Mouse (Mus musculus) splenic B cell, adult 2 months (primary cell): Measurements from ENCODE around the gene Mrpl40.
"Not testable (repeated sequence)": the region's sequence is repeated elsewhere in the genome, so short reads cannot be mapped to it uniquely, and the experiment has no call there.

Experiments
- DNase-seq: peaks from one replicate; pipeline ENCODE4 v3.0.0-alpha.2; 2011; ENCODE audit warnings: low read depth, low spot score
- H3K27me3 ChIP-seq: 2 replicates; pipeline ENCODE4 v1.6.1; 2012; ENCODE audit warnings: mild to moderate bottlenecking, low read length, moderate library complexity, mixed read lengths; ENCODE audit not compliant: control insufficient read depth, poor library complexity, insufficient read depth, severe bottlenecking
- H3K36me3 ChIP-seq: 2 replicates; pipeline ENCODE4 v1.6.1; 2012; ENCODE audit warnings: mild to moderate bottlenecking, low read length, moderate library complexity, mixed read lengths; ENCODE audit not compliant: control insufficient read depth, poor library complexity, insufficient read depth, severe bottlenecking

Gene Mrpl40

DNA sequence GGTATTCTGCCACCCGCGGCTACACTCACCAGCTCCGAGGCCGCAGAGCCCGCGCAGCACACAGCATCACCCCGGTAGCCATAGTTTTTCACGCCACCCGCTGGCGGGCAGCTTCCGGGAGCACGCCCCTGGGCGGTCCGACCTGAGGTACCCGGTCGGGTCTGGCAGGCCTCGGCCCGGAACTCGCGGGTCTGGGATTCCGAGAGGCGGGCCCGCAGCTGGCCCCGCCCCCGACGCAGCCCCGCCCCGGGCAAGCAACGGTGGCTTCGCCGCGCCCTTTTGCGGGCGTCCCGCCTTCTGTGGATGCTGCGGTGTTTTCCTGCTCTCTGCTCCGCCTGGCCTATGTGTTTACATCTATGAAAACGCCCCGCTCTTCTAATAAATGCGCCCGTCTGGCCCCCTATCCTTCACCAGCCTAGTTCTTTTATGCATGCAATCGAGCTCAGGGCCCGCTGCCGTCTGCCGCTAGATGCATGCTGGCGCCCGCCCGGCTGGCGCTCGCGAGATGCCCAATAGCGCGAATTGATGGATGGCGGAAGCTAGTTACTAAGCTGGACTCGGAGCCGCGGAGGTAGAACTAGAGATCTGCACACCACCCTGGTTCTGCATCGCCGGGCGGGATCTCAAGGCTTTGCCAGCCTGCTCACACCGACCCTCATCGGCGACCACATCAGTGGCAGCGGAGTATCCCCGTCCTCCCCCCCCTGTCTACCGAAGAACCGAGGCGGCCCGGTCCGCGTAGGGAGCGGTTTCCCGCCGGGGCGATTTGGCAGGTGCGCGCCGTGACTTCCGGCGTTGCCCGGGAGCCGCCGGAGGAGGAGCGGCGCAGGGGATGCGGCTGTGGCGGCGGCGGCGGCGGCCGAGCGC, at the start of gene Mrpl40, which contains the start of gene Hira:
Gene Mrpl40 (minus strand): TSS at position 421 of the 867 bp plus-strand sequence.
Gene Hira (plus strand): TSS at position 596 of the 867 bp plus-strand sequence.
- no peaks in the 10 kb centered on the region for H3K27me3 ChIP-seq
- H3K36me3 ChIP-seq: peaks cover 15% of the 10 kb centered on the region
- DNase-seq: peak; percentile 94

DNA sequence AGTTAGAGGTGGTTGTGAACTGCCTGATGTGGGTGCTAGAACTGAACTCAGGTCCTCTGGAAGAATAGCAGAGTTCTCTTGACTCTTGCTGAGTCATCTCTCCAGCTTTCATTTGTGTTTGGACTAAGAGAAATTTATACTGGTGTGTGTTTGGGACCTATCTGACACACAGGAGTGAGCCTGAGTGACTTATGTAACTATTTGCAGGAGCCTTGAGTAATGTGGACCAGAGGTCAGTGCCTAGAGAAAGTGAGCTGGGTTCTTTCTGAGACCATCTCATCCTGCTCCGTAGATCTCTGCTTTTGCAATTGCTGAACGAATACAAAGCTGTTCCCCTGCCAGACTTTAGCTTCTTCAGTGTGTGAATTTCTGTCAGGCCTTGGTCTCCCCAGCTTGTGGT, 45.1 kb upstream of the Mrpl40 start:
- H3K27me3 ChIP-seq: no peaks in the 10 kb centered on the region
- peaks cover 25% of the 10 kb centered on the region for H3K36me3 ChIP-seq
- DNase-seq: no peak

DNA sequence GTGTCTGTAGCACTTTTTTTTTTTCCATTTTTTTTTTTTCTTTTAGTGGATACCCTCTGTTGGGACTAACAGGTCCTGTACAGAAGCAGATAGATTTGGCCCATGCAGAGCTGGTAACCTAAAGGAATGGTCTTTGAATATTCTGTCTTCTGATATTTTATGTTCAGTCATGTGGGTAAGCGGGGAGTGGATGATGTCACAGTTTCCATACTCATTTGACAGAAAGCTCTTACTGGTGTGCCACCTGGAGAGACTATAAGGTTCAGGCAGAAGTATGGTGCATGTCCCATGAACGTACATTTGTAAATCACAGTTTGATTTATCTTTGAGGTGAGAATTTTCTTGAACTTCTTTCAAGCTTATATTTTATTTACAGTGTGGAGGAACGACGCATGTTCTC, 39.4 kb upstream of the Mrpl40 start:
- Histone ChIP-seq H3K27me3 (no peaks in the 10 kb centered on the region), H3K36me3 (peaks cover 11% of the 10 kb centered on the region; the same call in 1 of the 2 replicates)
- DNase-seq: no peak

DNA sequence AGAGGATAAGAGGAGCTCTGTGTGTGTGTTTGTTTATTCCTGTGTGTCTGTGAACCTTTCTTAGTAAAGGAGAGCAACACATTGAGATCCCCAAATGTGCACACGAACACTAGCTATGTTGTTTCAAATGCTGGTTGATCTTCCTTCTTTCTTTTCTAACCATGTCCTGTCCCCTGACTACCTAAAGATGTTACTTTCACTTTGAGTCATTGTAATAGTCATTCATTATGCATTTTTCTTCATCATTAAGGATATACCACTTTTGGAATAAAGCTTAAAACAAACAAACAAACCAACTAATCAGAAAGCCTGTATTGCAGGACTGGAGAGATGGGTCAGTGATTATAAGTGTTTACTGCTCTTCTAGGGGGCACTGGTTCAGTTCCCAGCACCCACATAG, 29.0 kb upstream of the Mrpl40 start:
- Histone ChIP-seq H3K36me3 (peaks cover 8% of the 10 kb centered on the region; the same call in 1 of the 2 replicates), H3K27me3 (no peaks in the 10 kb centered on the region)
- no peak for DNase-seq

DNA sequence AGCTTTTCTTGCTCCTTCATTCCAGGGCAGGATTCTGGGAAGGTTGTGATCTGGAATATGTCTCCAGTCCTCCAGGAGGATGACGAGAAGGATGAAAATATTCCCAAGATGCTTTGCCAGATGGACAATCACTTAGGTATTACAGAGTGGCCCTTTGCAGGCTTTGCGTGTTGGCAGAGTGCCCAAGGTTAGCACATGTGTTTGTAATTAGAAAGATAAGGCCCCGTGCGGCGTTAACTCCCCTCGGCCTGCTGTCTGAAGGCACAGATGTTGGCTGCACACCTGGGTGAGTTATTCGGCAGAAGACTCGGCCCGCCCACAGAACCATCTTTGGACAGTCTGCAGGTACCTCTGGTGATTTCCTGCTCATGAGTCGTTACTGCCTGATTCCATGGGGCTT, 19.8 kb upstream of the Mrpl40 start:
- no peaks in the 10 kb centered on the region for H3K27me3 ChIP-seq
- no peak for DNase-seq
- H3K36me3 ChIP-seq: peaks cover 7% of the 10 kb centered on the region; the same call in 1 of the 2 replicates

DNA sequence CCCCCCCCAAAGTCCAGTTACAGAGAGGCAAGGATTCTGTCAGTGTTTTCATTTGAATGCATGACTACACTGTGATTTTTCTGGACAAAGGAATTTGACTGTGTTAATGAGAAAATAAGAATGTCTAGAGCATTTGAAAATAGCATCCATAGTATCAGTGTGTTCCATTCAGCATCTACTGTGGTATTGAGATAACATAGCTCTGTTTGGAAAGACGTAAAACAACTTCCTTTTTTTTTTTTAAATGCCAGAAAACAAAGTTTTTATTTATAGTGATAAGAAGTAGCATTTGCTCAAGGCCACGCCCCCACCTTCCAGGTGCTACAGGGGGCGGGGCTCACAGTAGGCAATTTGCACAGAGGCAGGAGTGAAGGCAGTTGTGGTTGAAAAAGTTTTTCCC, 18.6 kb upstream of the Mrpl40 start:
- Histone ChIP-seq H3K36me3 (peaks cover 7% of the 10 kb centered on the region; the same call in 1 of the 2 replicates), H3K27me3 (no peaks in the 10 kb centered on the region)
- DNase-seq: no peak

DNA sequence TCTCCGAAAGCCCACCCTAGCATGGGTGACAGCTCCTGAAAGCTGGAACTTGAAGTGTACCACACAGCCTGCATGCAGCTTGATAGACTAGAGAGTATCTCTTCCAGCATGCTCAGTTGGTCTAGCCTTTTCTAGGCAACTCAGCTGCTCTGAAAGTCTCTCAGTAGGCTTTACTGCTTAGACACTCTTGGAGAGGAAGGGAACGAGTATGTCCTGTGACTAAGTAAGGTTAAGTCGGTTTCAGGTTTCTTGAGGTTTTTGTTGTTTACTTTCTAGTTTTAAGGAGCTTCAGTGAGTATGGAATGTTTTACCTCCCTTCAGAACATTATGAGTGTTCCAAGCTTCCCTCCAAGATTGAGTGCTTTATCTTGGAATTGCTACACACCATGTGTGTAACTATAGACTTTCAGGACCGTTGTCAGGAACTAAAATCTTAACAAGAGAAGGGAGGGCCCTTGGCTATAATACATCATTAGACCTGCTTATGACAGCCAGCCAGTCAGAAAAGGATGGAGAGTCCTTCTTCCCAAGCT, 17.2 kb upstream of the Mrpl40 start:
- H3K36me3 ChIP-seq: peaks cover 3% of the 10 kb centered on the region; the same call in 1 of the 2 replicates
- no peak for DNase-seq
- no peaks in the 10 kb centered on the region for H3K27me3 ChIP-seq

DNA sequence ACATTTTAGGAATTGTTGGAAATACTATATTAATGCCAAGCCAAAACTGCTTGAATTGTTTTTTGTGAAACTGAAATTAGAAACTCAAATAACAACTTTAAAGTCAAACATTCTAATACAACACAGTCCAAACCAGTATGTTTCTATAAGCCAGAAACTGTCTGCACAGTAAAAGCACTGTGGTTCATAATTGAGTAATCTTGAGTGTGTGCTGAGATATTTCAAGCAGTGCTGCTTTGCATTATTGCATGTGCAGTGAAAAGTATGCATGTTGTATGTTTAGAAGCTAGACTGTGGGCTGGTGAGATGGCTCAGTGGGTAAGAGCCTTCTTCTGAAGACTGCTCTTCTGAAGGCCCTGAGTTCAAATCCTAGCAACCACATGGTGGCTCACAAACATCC, 7.4 kb upstream of the Mrpl40 start:
- Histone ChIP-seq H3K27me3 (no peaks in the 10 kb centered on the region), H3K36me3 (0 out of 2 replicates have a peak, but pooled peaks cover 2% of the 10 kb centered on the region)
- no peak for DNase-seq

DNA sequence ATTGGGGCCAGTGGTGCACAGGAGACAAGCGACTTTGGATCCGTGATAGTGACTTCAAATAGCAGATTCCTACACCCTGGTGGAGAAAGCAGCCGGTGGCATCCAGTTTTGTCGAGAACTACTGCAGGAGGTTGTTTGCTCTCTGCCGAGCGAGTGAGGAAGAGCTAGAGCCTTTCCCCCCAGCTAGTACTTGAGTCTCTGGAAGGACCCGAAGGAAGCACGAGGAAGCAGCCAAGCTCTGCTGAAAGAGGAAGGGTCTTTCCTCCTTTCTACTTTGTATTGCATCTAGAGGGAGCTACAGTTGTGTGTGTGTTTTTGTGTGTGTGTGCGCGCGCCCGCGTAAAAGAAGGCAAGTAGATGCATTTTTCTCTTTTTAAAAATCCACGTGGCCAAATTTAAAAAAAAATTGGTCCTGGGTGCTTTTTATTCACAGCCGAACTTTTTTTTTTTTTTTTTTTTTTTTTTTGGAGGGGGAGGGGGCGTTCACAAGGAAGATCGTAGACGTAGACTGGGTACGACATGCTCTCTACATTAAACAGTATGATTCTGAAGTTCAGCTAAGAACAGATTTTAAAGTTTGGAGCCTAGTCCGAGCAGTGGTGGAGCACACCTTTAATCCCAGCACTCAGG, 1.5 kb upstream of the Mrpl40 start:
- DNase-seq: no peak
- Histone ChIP-seq H3K27me3 (no peaks in the 10 kb centered on the region), H3K36me3 (peaks cover 8% of the 10 kb centered on the region; the same call in 1 of the 2 replicates)

DNA sequence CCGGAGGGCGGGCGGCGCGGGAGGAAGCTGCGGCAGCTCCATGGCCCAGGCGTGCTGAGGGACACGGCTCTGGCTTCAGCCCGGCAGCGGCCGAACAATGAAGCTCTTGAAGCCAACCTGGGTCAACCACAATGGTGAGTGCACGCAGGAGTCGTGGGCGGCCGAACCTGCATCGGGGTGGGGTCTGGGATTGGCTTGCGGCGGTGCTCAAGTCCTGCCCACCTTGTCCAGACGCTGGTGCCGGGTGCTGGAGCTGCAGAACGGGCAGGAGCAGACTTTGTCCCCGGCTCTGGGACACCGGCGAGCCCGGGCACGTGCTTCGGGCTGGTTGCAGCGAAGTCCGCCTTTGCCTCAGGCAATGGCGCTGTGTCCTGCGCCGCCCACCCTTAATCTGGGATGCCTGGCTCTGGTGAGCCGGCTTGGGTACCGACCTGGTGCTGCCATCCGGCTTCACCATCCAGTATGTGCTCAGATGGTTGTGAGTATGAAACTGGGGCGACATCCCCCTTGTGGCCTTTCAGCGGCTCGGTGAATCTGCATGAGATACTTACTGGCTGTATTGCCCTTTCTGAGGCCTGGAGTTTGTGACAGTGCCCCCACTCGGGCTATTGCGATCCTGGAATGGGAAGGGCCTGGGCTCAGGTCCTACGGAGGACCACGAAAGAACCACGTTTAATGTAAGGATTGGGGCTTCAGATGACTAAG, 876 bp upstream of the Mrpl40 start:
- Histone ChIP-seq H3K36me3 (peaks cover 10% of the 10 kb centered on the region; the same call in 1 of the 2 replicates), H3K27me3 (no peaks in the 10 kb centered on the region)
- DNase-seq: peak; percentile 73

DNA sequence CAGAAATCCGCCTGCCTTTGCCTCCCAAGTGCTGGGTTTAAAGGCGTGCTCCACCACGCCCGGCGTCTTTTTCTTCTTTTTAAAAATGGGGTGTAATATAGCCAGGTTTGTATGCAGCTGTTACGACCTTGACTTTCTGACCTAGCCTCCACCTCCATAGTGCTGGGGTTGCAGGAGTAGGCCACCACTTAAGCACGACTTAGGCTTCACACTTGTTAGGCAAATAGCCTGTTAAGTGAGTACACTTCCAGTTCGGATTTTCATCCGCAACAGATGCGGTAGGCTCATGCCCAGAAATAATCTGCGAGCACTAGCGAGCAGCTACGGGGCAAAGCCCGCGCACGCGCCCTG, 596 bp downstream of the Mrpl40 start:
- H3K27me3 ChIP-seq: no peaks in the 10 kb centered on the region
- no peak for DNase-seq
- peaks cover 17% of the 10 kb centered on the region for H3K36me3 ChIP-seq

DNA sequence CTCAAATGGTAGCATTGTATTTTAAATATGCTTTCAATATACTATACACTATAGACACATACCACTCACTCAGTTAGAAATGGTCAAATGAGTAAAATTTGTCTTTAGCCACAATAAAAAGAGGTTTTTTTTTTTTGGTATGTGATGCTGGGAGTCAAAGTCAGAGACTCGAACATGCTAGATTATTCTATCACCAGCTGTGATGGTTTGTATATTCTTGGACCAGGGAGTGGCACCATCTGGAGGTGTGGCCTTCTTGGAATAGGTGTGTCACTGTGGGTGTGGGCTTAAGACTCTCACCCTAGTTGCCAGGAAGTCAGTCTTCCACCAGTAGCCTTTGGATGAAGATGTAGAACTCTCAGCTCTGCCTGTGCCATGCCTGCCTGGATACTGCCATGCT, 6.2 kb downstream of the Mrpl40 start:
- peaks cover 17% of the 10 kb centered on the region for H3K36me3 ChIP-seq
- not testable (repeated sequence) for DNase-seq, H3K27me3 ChIP-seq

DNA sequence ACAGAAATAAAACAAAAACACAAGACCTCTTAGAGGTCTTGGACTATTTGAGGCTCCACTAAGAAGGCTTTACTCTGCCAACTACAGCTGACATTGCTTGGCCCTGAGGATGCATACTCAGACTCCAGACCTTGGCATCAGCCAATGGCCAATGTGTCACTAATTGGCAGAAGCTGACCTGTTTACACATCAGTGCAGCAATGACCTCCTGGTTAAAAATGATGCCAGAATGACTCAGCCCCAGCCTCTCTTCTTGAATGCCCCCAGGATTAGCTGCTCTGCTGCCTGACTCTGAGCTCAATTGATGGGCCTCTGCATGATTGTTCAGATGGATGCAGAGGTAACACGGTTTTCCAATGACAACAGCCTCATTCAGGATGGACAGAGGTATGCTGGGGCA, 16.5 kb downstream of the Mrpl40 start:
- DNase-seq: no peak

DNA sequence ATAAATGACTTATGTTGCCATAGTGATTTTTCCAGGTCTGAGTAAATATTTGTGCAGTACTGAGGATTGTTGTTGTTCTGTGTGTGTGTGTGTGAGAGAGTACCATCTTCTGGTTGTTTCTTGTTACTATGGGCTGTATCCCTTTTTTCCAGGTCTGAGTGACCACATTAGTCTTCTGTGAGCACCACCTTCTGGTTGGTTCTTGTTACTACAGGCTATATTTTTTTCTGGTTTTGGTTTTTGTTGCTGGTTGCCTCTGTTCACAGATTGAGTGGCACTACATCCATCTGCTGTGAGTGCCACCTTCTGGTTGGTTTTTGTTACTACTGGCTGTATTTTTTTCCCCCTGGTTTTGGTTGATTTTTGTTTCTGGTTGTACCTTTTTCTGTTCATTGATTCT, 18.1 kb downstream of the Mrpl40 start:
- peak; percentile 71 for DNase-seq
- H3K36me3 ChIP-seq: no peaks in the 10 kb centered on the region
- H3K27me3 ChIP-seq: no peaks in the 10 kb centered on the region

More for the DNA sequence above, 16.5 kb downstream of the Mrpl40 start:
- Histone ChIP-seq H3K36me3 (no peaks in the 10 kb centered on the region), H3K27me3 (no peaks in the 10 kb centered on the region)
